In genomic region chr13:55243205-55243604, GRCm38 (mm10) we compare ENCODE assay signal across 17 mouse cellular contexts.
"Had no signal": no experiment of that assay in that cellular context is flagged by ENCODE, and none has a peak within 500 bp of the region (broad histone marks: within the 10 kb centered on the region; RNA-seq: fewer than 3 reads in every experiment).

No protein-coding gene starts in this region.

- ATAC-seq: liver, postnatal 0 days had no signal

- H3K4me2 ChIP-seq: limb, embryonic 12.5 days; limb, embryonic 15.5 days; liver, embryonic 11.5 days; lung, embryonic 14.5 days; midbrain, embryonic 11.5 days had no signal

- H3K9me3 ChIP-seq: limb, embryonic 12.5 days; limb, embryonic 15.5 days had no signal

- H3K9ac ChIP-seq: limb, embryonic 12.5 days; limb, embryonic 15.5 days; liver, embryonic 14.5 days; liver, postnatal 0 days; lung, embryonic 14.5 days had no signal

- DNase-seq: kidney, adult 11 months; kidney, adult 8-10 months; kidney, postnatal 14 days; left cerebral cortex, postnatal 4 days; liver, postnatal 0 days; lung, embryonic 14.5 days; lung, postnatal 10 days; lung, postnatal 4 days; midbrain, embryonic 14.5 days; thymus, adult 2 months; thymus, postnatal 14 days; thymus, postnatal 4 days had no signal

- H3K4me1 ChIP-seq: limb, embryonic 12.5 days; limb, embryonic 15.5 days had no signal

- H3K4me3 ChIP-seq: limb, embryonic 12.5 days; limb, embryonic 15.5 days had no signal

- H3K27ac ChIP-seq: limb, embryonic 12.5 days; limb, embryonic 15.5 days; liver, embryonic 14.5 days had no signal

- H3K27me3 ChIP-seq: limb, embryonic 12.5 days; limb, embryonic 15.5 days had no signal
